Mouse (Mus musculus): Measurements from ENCODE around the gene Prdm10.

- TF ChIP-seq POLR2A (IDR thresholded peaks at IDR 0.05; ENCODE audit: low read depth, low read length) = no peak
- no peak for TF ChIP-seq CTCF (conservative IDR thresholded peaks at IDR 0.05; ENCODE audit: insufficient read depth, insufficient read length, low read depth, low read length)
These were observed 1.0 kb upstream of the Prdm10 start for GRCm38 (mm10) chr9:31279306-31279705.
